Mouse (Mus musculus) bone marrow, adult 2 months (tissue): ENCODE results near the gene Zfp786. TPM values are rescaled to one million over a fixed set of nuclear protein-coding genes. Genes with fewer than 3 reads are reported as not detected.
"Not testable (repeated sequence)": the region's sequence is repeated elsewhere in the genome, so short reads cannot be mapped to it uniquely, and the experiment has no call there.

Experiments
- H3K27ac ChIP-seq: fragments of 200-500 bp; 2 replicates; pipeline ENCODE4 v1.5.1; 2012; ENCODE audit warnings: low read depth, mild to moderate bottlenecking, control low read depth, inconsistent platforms, low read length; ENCODE audit not compliant: control insufficient read depth, poor library complexity, insufficient read depth
- H3K4me1 ChIP-seq: fragments of 200-500 bp; 2 replicates; pipeline ENCODE4 v1.6.1; 2011; ENCODE audit warnings: low read length; ENCODE audit not compliant: control insufficient read depth, insufficient read depth
- H3K4me3 ChIP-seq: fragments of 200-500 bp; replicated peaks from 2 replicates; pipeline ENCODE3; 2011; ENCODE audit warnings: mild to moderate bottlenecking, low read depth, low read length, control low read depth; ENCODE audit not compliant: control insufficient read depth
- CTCF ChIP-seq: fragments of 200-500 bp; IDR thresholded peaks from 2 replicates; pipeline ENCODE4 v1.5.1; 2011; ENCODE audit warnings: low read length, control low read depth; ENCODE audit not compliant: control insufficient read depth, insufficient read depth
- POLR2A ChIP-seq: fragments of 200-500 bp; IDR thresholded peaks from 2 replicates; pipeline ENCODE4 v1.6.1; 2011; ENCODE audit warnings: low read depth, mild to moderate bottlenecking, control low read depth, low read length, borderline replicate concordance; ENCODE audit not compliant: control insufficient read depth
- WGBS: fragments of 180-500 bp; shearing (Covaris S2); methylation state at CpG from one replicate; pipeline ENCODE4 v1.1.7; 2018; 5-methylcytosine and 5-hydroxymethylcytosine counted together
- polyA plus RNA-seq: library from polyadenylated mRNA; stranded (reverse); fragments of >200 nt; gene quantifications from 2 replicates; pipeline ENCODE4 v1.2.4, GENCODE M21; 2011; ENCODE audit warnings: low replicate concordance; ENCODE audit not compliant: missing spikeins, insufficient read depth, insufficient read length

Zfp786 gene
- polyA plus RNA-seq, 1 experiment: not detected

DNA sequence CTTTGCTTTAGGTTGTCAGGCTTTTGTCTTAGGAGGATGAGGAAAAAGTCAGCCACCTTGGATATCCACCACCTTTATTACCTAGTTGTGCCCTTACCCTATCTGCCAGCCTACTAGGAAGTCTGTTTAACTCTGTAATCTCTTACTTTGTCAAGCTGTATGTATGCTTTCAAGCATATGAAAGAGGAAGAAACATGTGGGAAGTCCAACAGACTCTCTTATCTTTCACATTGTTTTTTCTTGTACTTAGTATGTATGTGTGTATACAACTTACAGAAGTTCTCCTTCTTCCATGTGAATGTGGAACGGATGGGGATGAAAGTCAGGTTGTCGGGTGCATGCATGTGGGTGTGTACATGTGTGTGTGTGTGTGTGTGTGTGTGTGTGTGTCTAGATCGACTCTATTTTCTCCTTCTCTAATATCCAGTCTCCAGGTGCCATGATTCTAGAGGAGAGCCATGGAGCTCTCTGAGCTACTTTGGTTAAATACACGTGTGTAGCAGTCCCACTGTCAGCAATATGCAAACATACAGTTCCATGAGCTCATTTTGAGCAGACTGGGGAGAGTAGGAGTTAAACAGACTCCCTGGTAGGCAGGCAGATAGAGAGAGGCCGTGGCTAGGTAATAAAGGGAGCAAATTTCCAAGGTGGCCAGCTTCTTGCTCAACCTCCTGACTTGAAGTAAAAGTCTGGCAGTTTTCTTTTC lies 45.8 kb downstream of the Zfp786 start:
- H3K4me1 ChIP-seq: no peaks in the 10 kb centered on the region; the same call in 1 of the 2 replicates
- WGBS: 57% methylated on average over 5 of the region's 5 CpGs
- no peak overlapping the region for H3K4me3 ChIP-seq
- no peak overlapping the region for H3K27ac ChIP-seq
- TF ChIP-seq CTCF: no peak
- no peak for TF ChIP-seq POLR2A

- no peak for TF ChIP-seq POLR2A
- no peak for TF ChIP-seq CTCF
- H3K27ac ChIP-seq: no peak overlapping the region
- under 1% methylated on average over 21 of the region's 21 CpGs for WGBS
- peak overlapping the region; percentile 50 for H3K4me3 ChIP-seq
- no peaks in the 10 kb centered on the region; the same call in 1 of the 2 replicates for H3K4me1 ChIP-seq
Observed at GRCm38 (mm10) chr6:47781091-47781968, 49.3 kb downstream of the Zfp786 start.

DNA sequence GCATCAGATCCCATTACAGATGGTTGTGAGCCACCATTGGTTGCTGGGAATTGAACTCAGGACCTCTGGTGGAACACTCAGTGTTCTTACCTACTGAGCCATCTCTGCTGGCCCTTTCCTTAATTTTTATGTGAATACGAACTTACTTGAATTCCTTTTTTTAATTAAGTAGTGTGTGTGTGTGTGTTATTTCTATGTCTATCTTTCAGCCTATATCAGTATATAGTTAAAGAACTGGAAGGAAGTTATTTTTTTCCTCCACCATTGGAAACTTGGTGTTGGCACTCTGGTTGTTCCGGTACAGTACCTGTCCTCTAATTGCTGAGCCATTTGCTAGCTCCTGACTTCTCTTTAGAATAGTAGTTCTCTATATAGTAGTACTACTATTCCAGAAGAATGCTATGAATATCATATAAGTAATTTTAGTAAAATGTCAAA lies 50.1 kb downstream of the Zfp786 start:
- no peak overlapping the region for H3K4me3 ChIP-seq
- no peak overlapping the region for H3K27ac ChIP-seq
- WGBS: 3% methylated on average over 2 of the region's 2 CpGs
- H3K4me1 ChIP-seq: no peaks in the 10 kb centered on the region; the same call in 1 of the 2 replicates
- no peak for TF ChIP-seq CTCF
- TF ChIP-seq POLR2A: no peak

- not testable (repeated sequence) for H3K27ac ChIP-seq, H3K4me3 ChIP-seq, H3K4me1 ChIP-seq
- 52% methylated on average over 8 of the region's 19 CpGs for WGBS
Observed at GRCm38 (mm10) chr6:47771760-47772159, 58.9 kb downstream of the Zfp786 start.

DNA sequence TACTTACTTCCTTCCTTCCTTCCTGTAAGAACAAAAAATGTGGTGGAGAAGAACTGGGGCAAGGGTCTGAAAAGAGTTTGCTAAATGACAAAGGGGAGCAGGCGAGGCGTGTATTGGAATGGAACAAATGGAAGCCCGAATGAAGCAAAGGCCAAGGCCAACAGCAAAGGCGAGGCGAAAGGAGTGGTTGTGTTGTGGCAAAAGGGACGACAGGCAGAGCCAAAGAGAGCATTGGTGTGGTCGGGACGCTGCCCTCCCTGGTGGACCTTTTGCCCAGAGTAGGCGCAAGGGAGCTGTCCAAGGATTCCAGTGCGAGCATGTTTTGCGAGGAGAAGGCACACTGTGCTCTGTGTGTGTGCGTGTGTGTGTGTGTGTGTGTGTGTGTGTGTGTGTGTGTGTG lies 59.6 kb downstream of the Zfp786 start:
- not testable (repeated sequence) for H3K4me1 ChIP-seq, H3K4me3 ChIP-seq, H3K27ac ChIP-seq
- 85% methylated on average over 12 of the region's 12 CpGs for WGBS

GRCm38 (mm10) chr6:47769861-47770260 lies 60.8 kb downstream of the Zfp786 start:
- not testable (repeated sequence) for H3K27ac ChIP-seq, H3K4me3 ChIP-seq, H3K4me1 ChIP-seq
- 72% methylated on average over 4 of the region's 4 CpGs for WGBS

Other genes with a start within 250 kb of the Zfp786 start
- 156 and 256 TPM in 2 replicates for gene Ezh2, start 235.5 kb downstream of the Zfp786 start, polyA plus RNA-seq
- gene Pdia4, start 17.4 kb downstream of the Zfp786 start, polyA plus RNA-seq: 14.3 and 39.4 TPM in 2 replicates
- 2.3 and 5.7 TPM in 2 replicates for gene Zfp398, start 4.8 kb upstream of the Zfp786 start, polyA plus RNA-seq
- gene Zfp282, start 46.3 kb upstream of the Zfp786 start, polyA plus RNA-seq: 2.7 and 2.9 TPM in 2 replicates
- gene Zfp212, start 89.6 kb upstream of the Zfp786 start, polyA plus RNA-seq: 9.0 and 12.3 TPM in 2 replicates
- 9.5 and 13.0 TPM in 2 replicates for gene Zfp956, start 122.5 kb upstream of the Zfp786 start, polyA plus RNA-seq
- 4.3 and 7.7 TPM in 2 replicates for gene Zfp777, start 218.0 kb upstream of the Zfp786 start, polyA plus RNA-seq